Mouse (Mus musculus): ENCODE measurements around the gene Akr1b10.

DNA sequence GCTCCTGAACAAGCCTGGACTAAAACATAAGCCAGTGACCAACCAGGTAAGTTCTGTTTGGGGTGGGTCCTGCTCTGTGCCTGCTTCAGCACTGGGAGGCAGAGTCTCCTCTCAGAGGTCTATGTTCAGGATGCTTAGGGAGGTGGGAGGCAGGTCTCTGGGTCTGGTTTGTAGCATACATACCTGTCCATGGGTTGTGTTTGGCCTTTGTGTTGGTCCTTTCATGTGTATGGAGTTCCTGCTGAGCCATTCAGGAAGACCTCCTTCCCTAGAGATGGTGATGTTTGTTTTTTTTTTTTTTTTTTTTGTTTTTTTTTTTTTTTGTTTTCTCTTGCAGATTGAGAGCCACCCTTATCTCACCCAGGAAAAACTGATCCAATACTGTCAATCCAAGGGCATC, 35.1 kb downstream of the Akr1b10 start:
- TF ChIP-seq GATA1 (IDR thresholded peaks at IDR 0.05; ENCODE audit: low read length) (no peak), TAL1 (IDR thresholded peaks at IDR 0.05; ENCODE audit: low read length) (no peak)

Measured in erythroblast, embryonic 14.5 days (primary cell).